Mouse (Mus musculus) testis, adult 2 months (tissue): ENCODE measurements around the gene Gm42878. TPM values are rescaled to one million over a fixed set of nuclear protein-coding genes. Genes with fewer than 3 reads are reported as not detected.

Experiments used
- H3K27ac ChIP-seq: fragments of 200-500 bp; 2 replicates; pipeline ENCODE4 v1.5.1; 2012; ENCODE audit warnings: low read depth, low read length; ENCODE audit not compliant: control insufficient read depth, insufficient read depth
- H3K27me3 ChIP-seq: fragments of 200-500 bp; 2 replicates; pipeline ENCODE4 v1.6.1; 2012; ENCODE audit warnings: mild to moderate bottlenecking, low read length, moderate library complexity; ENCODE audit not compliant: control insufficient read depth, insufficient read depth
- H3K36me3 ChIP-seq: fragments of 200-500 bp; 2 replicates; pipeline ENCODE4 v1.6.1; 2012; ENCODE audit warnings: mild to moderate bottlenecking, low read length; ENCODE audit not compliant: control insufficient read depth, insufficient read depth
- H3K4me1 ChIP-seq: fragments of 200-500 bp; 2 replicates; pipeline ENCODE4 v1.6.1; 2012; ENCODE audit warnings: low read length; ENCODE audit not compliant: control insufficient read depth, insufficient read depth
- H3K4me3 ChIP-seq: fragments of 200-500 bp; 2 replicates; pipeline ENCODE4 v1.5.1; 2012; ENCODE audit warnings: low read depth, mild to moderate bottlenecking, low read length, moderate library complexity, mixed read lengths; ENCODE audit not compliant: control insufficient read depth
- CTCF ChIP-seq: fragments of 200-500 bp; IDR thresholded peaks from 2 replicates; pipeline ENCODE4 v1.5.1; 2012; ENCODE audit warnings: low read depth, mild to moderate bottlenecking, inconsistent platforms, low read length, moderate library complexity; ENCODE audit not compliant: control insufficient read depth, insufficient read depth, insufficient replicate concordance
- POLR2A ChIP-seq: fragments of 200-500 bp; IDR thresholded peaks from 2 replicates; pipeline ENCODE4 v1.6.1; 2012; ENCODE audit warnings: low read depth, mild to moderate bottlenecking, inconsistent platforms, low read length, moderate library complexity; ENCODE audit not compliant: control insufficient read depth
- polyA plus RNA-seq: library from polyadenylated mRNA; depleted of rRNA; stranded (reverse); fragments of >200 nt; gene quantifications from 2 replicates; pipeline ENCODE4 v1.2.3, GENCODE M21; 2012

The Gm42878 gene
- polyA plus RNA-seq, 1 experiment: 0.14 TPM

DNA sequence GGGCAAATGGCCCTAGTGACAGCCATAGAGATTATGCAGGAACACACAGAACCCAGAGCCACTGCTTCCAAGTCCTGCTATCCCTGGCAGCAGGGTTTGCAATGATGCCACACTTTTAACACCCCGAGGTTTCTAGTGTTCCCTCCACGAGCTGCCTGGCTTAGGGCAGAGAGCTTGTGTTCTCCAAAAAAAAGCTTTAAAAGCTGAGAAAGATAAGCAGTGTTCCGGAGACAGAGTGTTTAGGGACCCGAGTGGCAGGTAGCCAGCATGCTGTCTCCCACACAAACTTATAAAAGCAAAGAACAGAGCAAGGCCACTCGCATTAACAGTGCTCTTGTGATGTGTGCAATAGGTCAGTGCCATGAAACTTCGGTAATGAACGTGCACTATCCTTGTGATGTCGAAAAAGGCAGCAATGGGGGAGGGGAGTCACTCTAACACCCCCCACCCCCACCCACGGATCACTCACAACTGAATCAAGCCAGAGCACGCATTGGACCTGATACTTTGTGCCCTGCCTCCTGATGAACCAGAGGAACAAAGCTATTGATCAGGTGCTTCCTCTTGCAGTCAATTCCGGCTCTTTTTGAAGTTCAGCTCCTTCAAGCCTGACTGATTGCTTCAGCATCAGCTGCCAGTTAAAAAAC, 46.3 kb upstream of the Gm42878 start:
- Histone ChIP-seq H3K27ac (peak overlapping the region; percentile 78), H3K27me3 (no peaks in the 10 kb centered on the region), H3K36me3 (no peaks in the 10 kb centered on the region), H3K4me3 (peak overlapping the region; percentile 4; the same call in 1 of the 2 replicates), H3K4me1 (peaks cover 14% of the 10 kb centered on the region)
- TF ChIP-seq CTCF (no peak), POLR2A (no peak)

DNA sequence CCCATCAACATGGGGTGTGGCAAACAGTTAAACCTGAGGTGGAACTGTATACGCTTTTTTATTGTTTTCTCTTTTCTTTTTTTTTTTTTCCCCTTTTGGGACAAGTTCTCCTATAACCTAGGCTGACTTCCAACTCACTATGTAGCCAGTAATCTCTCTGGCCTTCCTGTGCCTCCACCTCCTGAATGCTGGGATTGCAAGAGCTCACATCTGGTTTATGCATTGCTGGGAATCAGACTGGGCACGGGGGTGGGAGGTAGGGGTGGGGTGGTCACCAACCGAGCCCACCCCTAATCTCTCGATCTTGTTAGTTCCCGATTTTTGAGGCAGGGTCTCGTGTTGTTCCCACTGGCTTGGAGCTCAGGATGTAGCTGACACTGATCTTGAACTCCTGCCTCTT, 44.6 kb upstream of the Gm42878 start:
- TF ChIP-seq CTCF (no peak), POLR2A (no peak)
- no peak overlapping the region for H3K27ac ChIP-seq
- H3K36me3 ChIP-seq: no peaks in the 10 kb centered on the region
- no peak overlapping the region for H3K4me3 ChIP-seq
- H3K27me3 ChIP-seq: no peaks in the 10 kb centered on the region
- H3K4me1 ChIP-seq: peaks cover 21% of the 10 kb centered on the region

DNA sequence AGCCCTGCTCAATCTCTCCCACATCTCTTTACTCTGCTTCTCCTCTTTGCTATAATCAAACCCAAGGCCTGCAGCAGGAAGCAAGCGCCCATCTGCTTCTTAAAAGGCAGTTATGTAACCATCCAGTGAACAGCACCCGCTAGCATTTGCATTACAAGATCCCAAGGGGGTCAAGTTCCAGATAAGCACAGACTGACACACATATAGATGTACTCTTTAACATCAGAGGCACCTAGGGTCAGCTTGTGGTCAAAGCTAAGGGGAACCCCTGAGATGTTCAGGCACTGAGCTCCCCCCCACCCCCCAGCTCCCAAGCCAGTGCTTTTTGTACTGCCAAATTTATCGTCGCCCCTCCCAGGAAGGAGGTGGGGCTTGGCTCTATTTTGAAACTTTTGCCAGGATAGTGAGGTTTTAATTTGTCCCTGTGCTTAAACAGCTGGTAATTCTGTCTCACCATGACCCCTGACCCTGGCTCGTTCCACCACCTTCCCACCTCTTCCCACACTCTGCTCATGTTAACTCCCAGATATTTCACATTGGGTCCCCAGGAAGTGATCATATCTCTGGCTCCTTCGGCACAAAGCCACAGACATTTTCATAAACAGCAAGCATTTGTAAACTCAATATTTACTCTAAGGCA, 41.2 kb upstream of the Gm42878 start:
- Histone ChIP-seq H3K27me3 (no peaks in the 10 kb centered on the region), H3K4me3 (no peak overlapping the region), H3K27ac (peak overlapping the region; percentile 44; the same call in 1 of the 2 replicates), H3K4me1 (peaks cover 18% of the 10 kb centered on the region), H3K36me3 (no peaks in the 10 kb centered on the region)
- no peak for TF ChIP-seq POLR2A
- no peak for TF ChIP-seq CTCF

DNA sequence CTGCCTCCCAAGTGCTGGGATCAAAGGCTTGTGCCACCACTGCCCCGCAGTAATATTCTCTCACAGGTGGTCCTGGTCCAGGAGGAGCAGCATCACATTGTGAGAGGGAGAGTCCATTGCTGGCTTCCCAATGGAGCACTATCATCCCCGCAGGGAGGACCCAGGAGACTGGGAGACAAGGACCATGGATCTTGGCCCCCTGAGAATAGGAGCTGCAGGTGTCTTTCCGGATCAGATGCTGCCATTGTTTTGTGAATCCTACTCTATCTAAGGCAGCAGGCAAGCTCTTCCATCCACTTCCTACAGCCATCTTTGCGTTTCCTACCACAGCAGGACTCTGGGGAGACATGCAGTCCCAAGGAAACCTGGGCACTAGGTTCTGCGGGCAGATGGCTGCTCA, 40.4 kb upstream of the Gm42878 start:
- no peak for TF ChIP-seq POLR2A
- TF ChIP-seq CTCF: no peak
- no peak overlapping the region for H3K4me3 ChIP-seq
- H3K27me3 ChIP-seq: no peaks in the 10 kb centered on the region
- H3K4me1 ChIP-seq: peaks cover 18% of the 10 kb centered on the region
- no peak overlapping the region for H3K27ac ChIP-seq
- no peaks in the 10 kb centered on the region for H3K36me3 ChIP-seq

DNA sequence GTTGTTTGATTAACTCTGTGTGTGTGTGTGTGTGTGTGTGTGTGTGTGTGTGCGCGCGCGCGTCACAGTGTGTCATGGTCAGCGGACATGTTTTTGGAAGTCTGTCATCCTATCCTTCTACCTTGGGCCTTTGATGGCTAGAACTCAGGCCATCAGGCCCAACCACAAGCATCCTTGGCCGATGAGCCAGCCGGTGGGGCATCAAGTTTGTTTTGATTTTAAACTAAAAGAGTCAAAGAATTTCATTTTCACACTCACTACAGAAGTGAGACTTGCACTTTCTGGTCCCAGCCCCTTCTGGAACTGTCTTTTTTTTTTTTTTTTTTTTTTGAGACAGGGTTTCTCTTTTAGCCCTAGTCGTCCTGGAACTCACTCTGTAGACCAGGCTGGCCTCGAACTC, 39.7 kb upstream of the Gm42878 start:
- no peak overlapping the region for H3K4me3 ChIP-seq
- no peaks in the 10 kb centered on the region for H3K27me3 ChIP-seq
- TF ChIP-seq CTCF (no peak), POLR2A (no peak)
- no peaks in the 10 kb centered on the region for H3K36me3 ChIP-seq
- H3K27ac ChIP-seq: peak overlapping the region; percentile 13; the same call in 1 of the 2 replicates
- peaks cover 18% of the 10 kb centered on the region for H3K4me1 ChIP-seq

DNA sequence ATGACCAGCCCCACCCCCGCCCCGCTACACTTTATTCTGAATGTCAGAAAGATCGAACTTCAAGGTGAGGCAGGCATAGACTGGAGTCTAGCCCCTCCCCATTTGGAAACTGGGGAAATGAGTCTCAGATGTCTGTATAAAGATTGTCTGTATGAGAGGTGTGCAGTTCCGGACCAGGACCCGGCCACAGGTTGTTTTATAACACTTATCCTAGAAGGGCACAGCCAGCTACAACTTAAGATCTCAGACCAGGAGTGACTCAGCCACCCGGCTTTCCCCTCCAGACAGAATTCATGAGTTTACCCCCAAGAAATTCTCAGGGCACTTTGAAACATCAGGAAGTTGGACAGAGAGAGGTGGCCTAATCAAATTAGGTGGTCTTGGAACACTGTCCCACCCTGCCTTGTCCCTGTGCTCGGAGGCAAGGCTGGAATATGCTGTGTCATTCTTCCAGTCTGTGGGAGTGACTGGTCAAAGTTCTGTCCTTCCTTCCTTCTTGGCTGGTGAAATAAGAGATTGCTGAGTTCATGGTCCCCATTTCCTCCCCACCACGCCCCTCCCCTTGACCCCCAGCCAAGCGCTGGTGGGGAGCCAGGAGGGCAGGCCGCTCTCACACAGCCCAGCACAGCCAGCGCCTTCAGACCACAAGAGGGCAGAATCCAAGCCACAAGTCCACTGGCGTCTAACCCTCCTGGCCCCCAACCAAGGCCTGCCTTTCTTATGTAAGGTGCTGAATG, 38.7 kb upstream of the Gm42878 start:
- peak overlapping the region; percentile 75; the same call in 1 of the 2 replicates for H3K27ac ChIP-seq
- H3K4me3 ChIP-seq: no peak overlapping the region

DNA sequence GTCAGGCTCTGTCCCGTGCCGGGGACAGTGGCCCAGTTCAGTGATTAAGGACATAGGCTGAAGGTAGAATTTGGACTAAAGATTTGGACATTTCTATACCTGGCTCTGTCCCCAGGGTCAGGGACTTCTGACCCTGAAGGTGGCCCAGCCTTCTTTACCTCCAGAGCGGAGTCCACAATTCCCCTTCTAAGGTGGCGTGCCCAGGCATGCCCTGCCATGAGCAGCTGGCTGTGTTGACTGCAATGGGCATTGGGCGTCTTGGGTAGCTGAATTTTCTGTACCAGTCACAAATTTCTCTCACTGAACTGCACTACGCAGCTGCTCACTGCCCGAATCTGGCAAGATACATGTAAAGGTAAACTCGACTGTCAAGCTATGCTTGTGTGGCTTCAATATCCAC, 36.7 kb upstream of the Gm42878 start:
- Histone ChIP-seq H3K27ac (no peak overlapping the region), H3K27me3 (no peaks in the 10 kb centered on the region), H3K4me1 (peaks cover 13% of the 10 kb centered on the region), H3K4me3 (no peak overlapping the region), H3K36me3 (no peaks in the 10 kb centered on the region)
- TF ChIP-seq CTCF: no peak
- TF ChIP-seq POLR2A: no peak

More for the DNA sequence above, 38.7 kb upstream of the Gm42878 start:
- H3K36me3 ChIP-seq: no peaks in the 10 kb centered on the region
- no peak for TF ChIP-seq POLR2A
- peak; percentile 45; the same call in 1 of the 2 replicates for TF ChIP-seq CTCF
- H3K27me3 ChIP-seq: no peaks in the 10 kb centered on the region
- peaks cover 18% of the 10 kb centered on the region for H3K4me1 ChIP-seq
